8 mouse cellular contexts compared by ENCODE assay signal in the genomic region with DNA sequence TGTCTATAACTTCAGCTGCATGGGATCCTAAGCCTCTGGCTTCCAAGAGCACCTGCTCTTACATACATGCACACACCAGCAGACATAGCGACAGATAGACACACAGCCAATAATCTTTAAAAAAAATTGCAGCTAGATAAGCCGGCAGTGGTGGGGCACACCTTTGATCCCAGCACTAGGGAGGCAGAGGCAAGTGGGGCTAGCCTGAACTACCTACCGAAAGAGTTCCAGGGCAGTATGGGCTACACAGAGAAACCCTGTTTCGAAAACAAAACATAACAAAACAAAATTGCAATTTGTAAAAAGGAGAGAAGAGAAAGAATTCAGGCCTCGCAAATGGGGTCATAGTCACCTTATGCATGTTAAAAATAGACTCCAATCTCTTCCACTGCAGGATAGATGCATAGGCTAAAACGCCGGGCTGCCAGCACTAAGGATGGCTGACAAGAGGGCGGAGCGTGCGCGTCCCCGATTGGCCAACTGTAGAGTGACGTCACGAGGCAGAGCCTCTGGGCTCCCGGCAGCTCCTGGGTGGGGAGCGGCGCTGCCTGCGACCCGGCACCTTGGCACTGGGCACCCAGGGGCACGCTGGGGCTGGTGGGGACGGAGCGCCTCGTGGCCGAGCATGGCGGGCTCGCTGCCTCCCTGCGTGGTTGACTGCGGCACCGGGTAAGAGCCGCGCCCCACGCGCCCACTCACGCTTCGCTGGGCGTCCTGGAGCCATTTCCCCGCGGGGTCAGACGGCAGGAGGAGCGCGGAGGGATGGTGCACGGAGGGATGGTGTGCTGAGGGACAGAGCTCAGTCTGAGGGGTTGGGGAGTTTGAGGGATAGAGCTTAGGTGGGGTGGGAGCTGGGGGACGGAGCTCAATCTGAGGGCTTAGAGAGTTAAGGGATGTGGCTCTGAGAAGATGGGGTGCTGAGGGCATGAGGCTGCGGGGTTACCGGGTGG. TPM values are rescaled to one million over a fixed set of nuclear protein-coding genes. Genes with fewer than 3 reads are reported as not detected.
DNase-seq lines count a peak whose midpoint lies in the region; ATAC-seq and TF ChIP-seq lines count a peak whose summit lies in the region.

Gene Actr3b (plus strand): TSS at position 538 of the 950 bp plus-strand sequence.

- intact Hi-C loops in left cerebral cortex, postnatal 36 days (cut with DNase I), result loop anchor here (2.0 to 5.0 kb wide), 2 partner anchors 43 to 261 kb away; partner anchors contain the start of gene Kmt2c

- no peaks in the 10 kb centered on the region for H3K4me1 ChIP-seq in intestine, postnatal 0 days (replicated peaks; ENCODE audit: control insufficient read depth, insufficient read depth, low read length)
- H3K4me1 ChIP-seq in midbrain, embryonic 10.5 days, result peaks cover 20% of the 10 kb centered on the region

- peak within 1 kb of the TSS; percentile 63 for H3K4me3 ChIP-seq in intestine, postnatal 0 days (ENCODE audit: low read depth, low read length)
- H3K4me3 ChIP-seq in midbrain, embryonic 10.5 days, result peak within 1 kb of the TSS; percentile 91

- DNase-seq in adrenal gland, postnatal 10 days, result peak; percentile 93
- DNase-seq in embryo, embryonic 9.5 days (ENCODE audit: extremely low spot score), result peak; percentile 82
- DNase-seq in left cerebral cortex, postnatal 36 days (ENCODE audit: low spot score in 2 of 2), result peak; percentile 89 to 91
- peak; percentile 86 for DNase-seq in midbrain, embryonic 10.5 days (ENCODE audit: low spot score)
- DNase-seq in right cerebral cortex, postnatal 36 days (ENCODE audit: low spot score in 2 of 2), result peak; percentile 90 to 91
- peak; percentile 74 to 86 for DNase-seq in urinary bladder, postnatal 4 days (ENCODE audit: low spot score in 2 of 2)

- H3K36me3 ChIP-seq in intestine, postnatal 0 days (ENCODE audit: control insufficient read depth, insufficient read depth), result no peaks in the 10 kb centered on the region
- H3K36me3 ChIP-seq in midbrain, embryonic 10.5 days, result no peaks in the 10 kb centered on the region

- no peaks in the 10 kb centered on the region for H3K27me3 ChIP-seq in intestine, postnatal 0 days (replicated peaks; ENCODE audit: control insufficient read depth, insufficient read depth, low read length)
- H3K27me3 ChIP-seq in midbrain, embryonic 10.5 days (ENCODE audit: low read depth, poor library complexity, severe bottlenecking), result peaks cover 20% of the 10 kb centered on the region

- peak within 1 kb of the TSS; percentile 97 for H3K4me2 ChIP-seq in intestine, postnatal 0 days (replicated peaks; ENCODE audit: low read depth)

- ATAC-seq in granulocyte monocyte progenitor cell, adult 5-6 weeks (replicated peaks; ENCODE audit: poor library complexity, severe bottlenecking), result peak; percentile 97
- peak; percentile 88 for ATAC-seq in intestine, postnatal 0 days

- peak within 1 kb of the TSS; percentile 34; the same call in 1 of the 2 replicates for H3K9ac ChIP-seq in intestine, postnatal 0 days (ENCODE audit: low read depth, low read length)

- H3K27ac ChIP-seq in intestine, postnatal 0 days (ENCODE audit: low read depth, low read length), result no peak within 1 kb of the TSS
- H3K27ac ChIP-seq in midbrain, embryonic 10.5 days (replicated peaks), result peak within 1 kb of the TSS; percentile 84

- H3K9me3 ChIP-seq in intestine, postnatal 0 days (ENCODE audit: control insufficient read depth), result no peaks in the 10 kb centered on the region
- H3K9me3 ChIP-seq in midbrain, embryonic 10.5 days (replicated peaks), result no peaks in the 10 kb centered on the region

- TF ChIP-seq CTCF in intestine, postnatal 0 days (IDR thresholded peaks at IDR 0.05; ENCODE audit: low read depth), result no peak

- 2% methylated on average over 45 of the region's 45 CpGs for WGBS in intestine, postnatal 0 days
- WGBS in midbrain, embryonic 10.5 days, result 3% methylated on average over 45 of the region's 45 CpGs

RNA-seq across cellular contexts. Expression of gene Actr3b, which starts in this region (rescaled TPM):
- total RNA-seq in adrenal gland, postnatal 10 days (2021), result 1 to 10 TPM; 7.2 to 7.7 TPM
- total RNA-seq in granulocyte monocyte progenitor cell, adult 5-6 weeks (2014; fragmentation: Nextera tagmentation), result 1.1 TPM in 1 of 2 replicates, not detected in the other
- total RNA-seq in granulocyte monocyte progenitor cell, adult 5-6 weeks (2017), result 0.43 TPM in 1 of 2 replicates, not detected in the other
- 1.4 and 1.7 TPM in 2 replicates for polyA plus RNA-seq in intestine, postnatal 0 days (2015; fragmentation: Nextera tagmentation; extraction: Ambion mirVana)
- total RNA-seq in left cerebral cortex, postnatal 36 days (2021), result 100 to 1,000 TPM; 122 to 133 TPM
- polyA plus RNA-seq in midbrain, embryonic 10.5 days (2016; fragmentation: Nextera tagmentation; extraction: Ambion mirVana), result 7.0 and 7.2 TPM in 2 replicates

Comparison
In these comparisons a context has a peak if more than half of its experiments do, and no peak if none do; other contexts are left out.
1. RNA of gene Actr3b (total RNA-seq): 122 to 133 TPM in left cerebral cortex, postnatal 36 days; 7.2 to 7.7 TPM in adrenal gland, postnatal 10 days and 0.43 to 1.1 TPM in granulocyte monocyte progenitor cell, adult 5-6 weeks; every median in the first group is over 10 times any median in the second.
2. Peak in every context shown above with its lines, with median percentiles within 50 percentile points of each other: DNase-seq.